8 mouse cellular contexts compared by ENCODE assay signal in genomic region chr10:115361840-115362622, GRCm38 (mm10). TPM values are rescaled to one million over a fixed set of nuclear protein-coding genes. Genes with fewer than 3 reads are reported as not detected.
A peak's percentile ranks its signal among the peaks of the same experiment; 100 is the strongest.
DNase-seq lines count a peak whose midpoint lies in the region; ATAC-seq and TF ChIP-seq lines count a peak whose summit lies in the region.

TSS of gene Tmem19 (minus strand) at chr10:115362501.

- H3K9me3 ChIP-seq in ES-Bruce4 (replicated peaks; ENCODE audit: control insufficient read depth, insufficient read depth, low read length, poor library complexity, severe bottlenecking) = no peaks in the 10 kb centered on the region
- H3K9me3 ChIP-seq in forebrain, embryonic 14.5 days (replicated peaks; ENCODE audit: control insufficient read depth, low read length) = no peaks in the 10 kb centered on the region
- no peaks in the 10 kb centered on the region for H3K9me3 ChIP-seq in neural tube, embryonic 15.5 days (replicated peaks)

- TF ChIP-seq EP300 in ES-Bruce4 (IDR thresholded peaks at IDR 0.05; ENCODE audit: insufficient read depth, low read depth, low read length) = no peak

- H3K9ac ChIP-seq in ES-Bruce4 (ENCODE audit: low read depth, poor library complexity, severe bottlenecking) = peak within 1 kb of the TSS; percentile 75
- peak within 1 kb of the TSS; percentile 71 for H3K9ac ChIP-seq in forebrain, embryonic 14.5 days (ENCODE audit: low read length)
- H3K9ac ChIP-seq in neural tube, embryonic 15.5 days (replicated peaks) = peak within 1 kb of the TSS; percentile 70

- peak within 1 kb of the TSS; percentile 92 for H3K27ac ChIP-seq in ES-Bruce4 (ENCODE audit: insufficient read depth, low read length)
- H3K27ac ChIP-seq in forebrain, embryonic 14.5 days (ENCODE audit: low read depth, low read length) = peak within 1 kb of the TSS; percentile 95
- peak within 1 kb of the TSS; percentile 96 for H3K27ac ChIP-seq in neural tube, embryonic 15.5 days (replicated peaks)

- intact Hi-C loops in heart, postnatal 14 days (cut with DNase I) = loop anchor here (1.0 to 2.0 kb wide), 2 partner anchors 23 to 47 kb away; partner anchors contain the start of genes Rab21, Thap2 and Zfc3h1

- H3K36me3 ChIP-seq in ES-Bruce4 (ENCODE audit: control insufficient read depth, insufficient read depth, low read length, poor library complexity, severe bottlenecking) = no peaks in the 10 kb centered on the region
- 0 out of 2 replicates have a peak, but pooled peaks cover 5% of the 10 kb centered on the region for H3K36me3 ChIP-seq in forebrain, embryonic 14.5 days (ENCODE audit: control insufficient read depth, insufficient read depth, low read length)
- peaks cover 3% of the 10 kb centered on the region; the same call in 1 of the 2 replicates for H3K36me3 ChIP-seq in neural tube, embryonic 15.5 days

- peaks cover 4% of the 10 kb centered on the region for H3K4me1 ChIP-seq in ES-Bruce4 (ENCODE audit: control insufficient read depth, insufficient read depth, low read length)
- H3K4me1 ChIP-seq in forebrain, embryonic 14.5 days (ENCODE audit: control insufficient read depth, insufficient read depth, low read length) = peaks cover 18% of the 10 kb centered on the region
- peaks cover 28% of the 10 kb centered on the region for H3K4me1 ChIP-seq in neural tube, embryonic 15.5 days

- peak; percentile 59 for TF ChIP-seq POLR2A in ES-Bruce4 (IDR thresholded peaks at IDR 0.05; ENCODE audit: insufficient read depth, low read length)

- TF ChIP-seq CTCF in ES-Bruce4 (IDR thresholded peaks at IDR 0.05; ENCODE audit: low read depth, low read length) = no peak

- H3K27me3 ChIP-seq in ES-Bruce4 (ENCODE audit: control insufficient read depth, insufficient read depth, low read length, poor library complexity, severe bottlenecking) = no peaks in the 10 kb centered on the region
- no peaks in the 10 kb centered on the region for H3K27me3 ChIP-seq in forebrain, embryonic 14.5 days (replicated peaks; ENCODE audit: control insufficient read depth, insufficient read depth, low read length)
- no peaks in the 10 kb centered on the region for H3K27me3 ChIP-seq in neural tube, embryonic 15.5 days (replicated peaks)

- peak; percentile 98 for DNase-seq in forebrain, embryonic 14.5 days (ENCODE audit: low spot score)
- peak; percentile 97 to 98 for DNase-seq in heart, postnatal 14 days
- DNase-seq in layer of hippocampus, adult 11-12 months (ENCODE audit: low spot score) = peak; percentile 95
- DNase-seq in lung, adult 18-20 months = peak; percentile 97 to 98
- peak; percentile 96 for DNase-seq in testis, postnatal 14 days (ENCODE audit: low spot score)

- H3K4me3 ChIP-seq in ES-Bruce4 (ENCODE audit: low read depth, low read length) = peak within 1 kb of the TSS; percentile 85
- H3K4me3 ChIP-seq in forebrain, embryonic 14.5 days (ENCODE audit: low read depth, low read length) = peak within 1 kb of the TSS; percentile 51
- peak within 1 kb of the TSS; percentile 72 for H3K4me3 ChIP-seq in neural tube, embryonic 15.5 days (replicated peaks)

- under 1% methylated on average over 45 of the region's 58 CpGs for WGBS in forebrain, embryonic 14.5 days
- 1% methylated on average over 54 of the region's 58 CpGs for WGBS in neural tube, embryonic 15.5 days

- peak within 1 kb of the TSS; percentile 77 for H3K4me2 ChIP-seq in forebrain, embryonic 14.5 days (ENCODE audit: low read length)
- peak within 1 kb of the TSS; percentile 82 for H3K4me2 ChIP-seq in neural tube, embryonic 15.5 days

- peak; percentile 97 for ATAC-seq in cerebellum, adult (ENCODE audit: insufficient number of reproducible peaks, low FRiP score, low TSS enrichment)
- ATAC-seq in forebrain, embryonic 14.5 days = peak; percentile 98
- peak; percentile 98 for ATAC-seq in neural tube, embryonic 15.5 days (ENCODE audit: low FRiP score)

RNA-seq across cellular contexts. Expression of gene Tmem19, which starts in this region (rescaled TPM):
- 28.3 and 29.1 TPM in 2 replicates for polyA plus RNA-seq in ES-Bruce4 (2011; ENCODE audit: insufficient read depth, insufficient read length, low read depth, missing spikeins)
- polyA plus RNA-seq in forebrain, embryonic 14.5 days (2014; fragmentation: Nextera tagmentation; extraction: Ambion mirVana) = 43.6 and 44.9 TPM in 2 replicates
- 10 to 100 TPM; 14.9 to 17.7 TPM for total RNA-seq in heart, postnatal 14 days (2021)
- 31.6 and 32.0 TPM in 2 replicates for polyA plus RNA-seq in neural tube, embryonic 15.5 days (2015; fragmentation: Nextera tagmentation; extraction: Ambion mirVana)

Comparison
In these comparisons a context has a peak if more than half of its experiments do, and no peak if none do; other contexts are left out.
1. Peak in every context shown above with its lines: DNase-seq, ATAC-seq, H3K4me3 ChIP-seq and H3K27ac ChIP-seq.